Mouse (Mus musculus): ENCODE data around the gene Tubal3. TPM values are rescaled to one million over a fixed set of nuclear protein-coding genes. Genes with fewer than 3 reads are reported as not detected.

Tubal3 gene
- not detected in 2 replicates for polyA plus RNA-seq (2012)

DNA sequence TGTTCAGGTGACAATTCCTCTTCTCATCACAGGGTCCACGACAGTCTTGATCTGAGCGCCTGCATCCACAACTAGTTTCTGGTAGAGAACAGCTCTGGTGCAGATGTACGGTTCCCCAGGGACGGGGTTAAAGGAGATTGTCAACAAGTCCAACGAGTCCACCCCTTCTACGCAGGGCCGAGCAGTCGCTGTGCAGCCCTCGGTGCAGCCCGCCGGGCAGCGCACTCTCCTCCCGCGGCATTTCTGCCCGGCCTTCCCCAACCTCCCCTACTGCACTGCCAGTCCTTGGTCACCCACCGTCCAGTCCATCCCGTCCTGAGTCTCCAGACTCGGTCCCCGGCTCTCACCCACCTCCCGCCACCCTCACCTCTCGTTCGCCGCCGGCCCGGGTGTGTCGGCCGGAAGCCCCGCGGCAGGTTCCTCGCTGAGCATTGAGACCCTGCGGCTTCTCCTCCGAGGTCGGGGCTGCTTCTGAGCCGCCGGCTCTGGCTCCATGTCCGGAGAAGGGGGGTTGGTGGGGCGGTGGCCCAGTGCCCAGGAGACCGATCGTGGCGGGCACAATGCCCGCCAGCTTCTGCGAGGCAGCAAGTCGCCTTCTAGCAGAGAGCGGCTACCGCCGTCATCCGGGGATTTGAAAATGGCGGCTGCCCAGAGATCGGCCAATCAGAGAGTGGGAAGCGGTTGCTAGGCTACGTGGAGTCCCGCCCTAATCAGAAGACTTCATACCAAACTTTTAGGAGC, at the start of gene Tubal3, which contains the start of gene Net1:
Tubal3 (plus strand) TSS at position 704 of the 741 bp plus-strand sequence.
Net1 (minus strand) TSS at position 650 of the 741 bp plus-strand sequence.

DNA sequence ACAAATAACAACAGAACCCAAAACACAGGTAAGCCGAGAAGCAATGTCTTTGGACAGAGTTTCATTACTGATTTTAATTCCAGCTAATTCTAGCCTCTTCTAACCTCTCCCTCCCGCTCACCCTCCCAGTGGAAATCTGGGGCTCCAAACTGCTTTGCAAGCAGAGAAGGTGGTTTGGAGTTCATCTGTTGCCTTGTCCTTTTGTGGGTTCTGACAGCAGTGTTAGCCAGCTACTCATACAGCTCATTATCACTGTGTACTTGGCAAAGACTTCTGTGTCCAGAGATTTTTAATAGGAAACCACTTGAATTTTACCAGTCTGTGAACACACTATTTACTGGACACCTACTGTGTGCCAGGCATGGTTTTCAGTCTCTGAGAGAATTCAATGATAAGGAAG, 27.2 kb downstream of the Tubal3 start, which contains the start of gene Ucn3:
Ucn3 (minus strand) TSS at position 101 of the 400 bp plus-strand sequence.

Other genes with a start within 250 kb of the Tubal3 start
- not detected in 2 replicates for gene Calml3, start 114.0 kb upstream of the Tubal3 start, polyA plus RNA-seq (2012)
- not detected in 2 replicates for gene Calm4, start 80.5 kb upstream of the Tubal3 start, polyA plus RNA-seq (2012)
- not detected in 2 replicates for gene Calm5, start 64.1 kb upstream of the Tubal3 start, polyA plus RNA-seq (2012)
- gene Net1, start 54 bp upstream of the Tubal3 start, polyA plus RNA-seq (2012): 46.3 and 50.9 TPM in 2 replicates
- not detected in 2 replicates for gene Ucn3, start 27.1 kb downstream of the Tubal3 start, polyA plus RNA-seq (2012)
- gene Akr1c14, start 130.7 kb downstream of the Tubal3 start, polyA plus RNA-seq (2012): not detected in 2 replicates
- not detected in 2 replicates for gene Akr1c18, start 232.4 kb downstream of the Tubal3 start, polyA plus RNA-seq (2012)

Data from megakaryocyte-erythroid progenitor cell, adult 5 weeks (primary cell).